Comparison of ENCODE assay signal across 11 mouse cellular contexts in genomic region chr14:57729364-57729763, GRCm38 (mm10). TPM values are rescaled to one million over a fixed set of nuclear protein-coding genes. Genes with fewer than 3 reads are reported as not detected.
A peak's percentile ranks its signal among the peaks of the same experiment; 100 is the strongest.
DNase-seq lines count a peak whose midpoint lies in the region; ATAC-seq and TF ChIP-seq lines count a peak whose summit lies in the region.
"Had no signal": no experiment of that assay in that cellular context is flagged by ENCODE, and none has a peak within 500 bp of the region (broad histone marks: within the 10 kb centered on the region; RNA-seq: fewer than 3 reads in every experiment).

No protein-coding gene starts in this region.

- DNase-seq in hindbrain, embryonic 14.5 days (ENCODE audit: low spot score): no peak
- DNase-seq in 416B (ENCODE audit: low read depth): peak; percentile 24
- peak; percentile 50 for DNase-seq in lung, postnatal 25 days (ENCODE audit: low spot score)
- DNase-seq in ovary, postnatal 36 days (ENCODE audit: low spot score): no peak
- no peak for DNase-seq in embryo, embryonic 11 days
- no peak for DNase-seq in left cerebral cortex, postnatal 14 days (ENCODE audit: low spot score in 2 of 2)
- DNase-seq: right cerebral cortex, postnatal 4 days had no signal

- intact Hi-C loops in left cerebral cortex, postnatal 14 days (cut with DNase I): no loop called here

- H3K4me2 ChIP-seq in hindbrain, embryonic 14.5 days (replicated peaks): no peak overlapping the region
- H3K4me2 ChIP-seq in hindbrain, embryonic 12.5 days (replicated peaks): no peak overlapping the region

- H3K4me3 ChIP-seq in hindbrain, embryonic 14.5 days (replicated peaks; ENCODE audit: low read length): no peak overlapping the region
- H3K4me3 ChIP-seq in hindbrain, embryonic 12.5 days: no peak overlapping the region
- peak overlapping the region; percentile 30 for H3K4me3 ChIP-seq in bone marrow macrophage, adult 2 months (ENCODE audit: insufficient read depth, low read length)
- H3K4me3 ChIP-seq: midbrain, embryonic 10.5 days had no signal

- no peak for TF ChIP-seq POLR2A in bone marrow macrophage, adult 2 months (IDR thresholded peaks at IDR 0.05; ENCODE audit: borderline replicate concordance, low read depth, low read length)

- H3K9me3 ChIP-seq in hindbrain, embryonic 14.5 days (ENCODE audit: control insufficient read depth, low read length): no peaks in the 10 kb centered on the region
- H3K9me3 ChIP-seq in hindbrain, embryonic 12.5 days (replicated peaks): no peaks in the 10 kb centered on the region

- H3K36me3 ChIP-seq in hindbrain, embryonic 14.5 days (replicated peaks; ENCODE audit: control insufficient read depth, insufficient read depth): no peaks in the 10 kb centered on the region
- 0 out of 2 replicates have a peak, but pooled peaks cover 12% of the 10 kb centered on the region for H3K36me3 ChIP-seq in hindbrain, embryonic 12.5 days

- WGBS in hindbrain, embryonic 14.5 days: 86% methylated on average over 8 of the region's 8 CpGs
- 81% methylated on average over 8 of the region's 8 CpGs for WGBS in hindbrain, embryonic 12.5 days

- H3K27me3 ChIP-seq in hindbrain, embryonic 14.5 days (ENCODE audit: control insufficient read depth, insufficient read depth, low read length): no peaks in the 10 kb centered on the region
- H3K27me3 ChIP-seq in hindbrain, embryonic 12.5 days: no peaks in the 10 kb centered on the region

- H3K27ac ChIP-seq in hindbrain, embryonic 14.5 days: peak overlapping the region; percentile 54
- H3K27ac ChIP-seq in hindbrain, embryonic 12.5 days: no peak overlapping the region
- peak overlapping the region; percentile 73 for H3K27ac ChIP-seq in bone marrow macrophage, adult 2 months (ENCODE audit: insufficient read depth, low read depth, low read length)

- H3K9ac ChIP-seq in hindbrain, embryonic 14.5 days: no peak overlapping the region
- no peak overlapping the region for H3K9ac ChIP-seq in hindbrain, embryonic 12.5 days

- TF ChIP-seq CTCF in bone marrow macrophage, adult 2 months (IDR thresholded peaks at IDR 0.05; ENCODE audit: low read depth, low read length): no peak

- ATAC-seq in hindbrain, embryonic 14.5 days (ENCODE audit: low FRiP score): no peak
- ATAC-seq in hindbrain, embryonic 12.5 days (ENCODE audit: low FRiP score): no peak

- peaks cover 21% of the 10 kb centered on the region for H3K4me1 ChIP-seq in hindbrain, embryonic 14.5 days (replicated peaks; ENCODE audit: control insufficient read depth, insufficient read depth, low read length)
- H3K4me1 ChIP-seq in hindbrain, embryonic 12.5 days: peaks cover 31% of the 10 kb centered on the region
- H3K4me1 ChIP-seq in bone marrow macrophage, adult 2 months (ENCODE audit: control insufficient read depth, insufficient read depth, low read length): peaks cover 19% of the 10 kb centered on the region

RNA-seq across cellular contexts. Expression of gene Gm49361, which starts 16.5 kb away (rescaled TPM):
- polyA plus RNA-seq in hindbrain, embryonic 14.5 days (2014; fragmentation: Nextera tagmentation; extraction: Ambion mirVana): not detected in 2 replicates
- not detected in 2 replicates for polyA plus RNA-seq in hindbrain, embryonic 12.5 days (2016; fragmentation: Nextera tagmentation; extraction: Ambion mirVana)
- not detected in 2 replicates for polyA plus RNA-seq in bone marrow macrophage, adult 2 months (2012; ENCODE audit: insufficient read depth, insufficient read length, missing spikeins)
- under 1 TPM in 1 of 2 experiments, not detected in 1; 0.64 TPM for total RNA-seq in left cerebral cortex, postnatal 14 days (2021)
- total RNA-seq: layer of hippocampus, postnatal 10 days had no signal
- polyA plus RNA-seq: midbrain, embryonic 10.5 days had no signal

RNA-seq across cellular contexts. Expression of gene Lats2, which starts 28.8 kb away (rescaled TPM):
- polyA plus RNA-seq in hindbrain, embryonic 14.5 days (2014; fragmentation: Nextera tagmentation; extraction: Ambion mirVana): 7.5 and 7.9 TPM in 2 replicates
- 21.3 and 23.9 TPM in 2 replicates for polyA plus RNA-seq in hindbrain, embryonic 12.5 days (2016; fragmentation: Nextera tagmentation; extraction: Ambion mirVana)
- 22.4 and 27.6 TPM in 2 replicates for polyA plus RNA-seq in bone marrow macrophage, adult 2 months (2012; ENCODE audit: insufficient read depth, insufficient read length, missing spikeins)
- 10 to 100 TPM; 11.3 to 13.5 TPM for total RNA-seq in left cerebral cortex, postnatal 14 days (2021)

Comparison
In these comparisons a context has a peak if more than half of its experiments do, and no peak if none do; other contexts are left out.
1. DNase-seq: peak in 416B (single experiment) and lung, postnatal 25 days (single experiment); none in hindbrain, embryonic 14.5 days (single experiment), ovary, postnatal 36 days (single experiment), embryo, embryonic 11 days (single experiment) and left cerebral cortex, postnatal 14 days (0 of 2).